Mouse (Mus musculus): ENCODE data around the gene Mrpl40. TPM values are rescaled to one million over a fixed set of nuclear protein-coding genes. Genes with fewer than 3 reads are reported as not detected.
"Not testable (repeated sequence)": the region's sequence is repeated elsewhere in the genome, so short reads cannot be mapped to it uniquely, and the experiment has no call there.

The Mrpl40 gene
- total RNA-seq, 2 experiments from 2014 or later = 34.0 to 34.4 TPM

DNA sequence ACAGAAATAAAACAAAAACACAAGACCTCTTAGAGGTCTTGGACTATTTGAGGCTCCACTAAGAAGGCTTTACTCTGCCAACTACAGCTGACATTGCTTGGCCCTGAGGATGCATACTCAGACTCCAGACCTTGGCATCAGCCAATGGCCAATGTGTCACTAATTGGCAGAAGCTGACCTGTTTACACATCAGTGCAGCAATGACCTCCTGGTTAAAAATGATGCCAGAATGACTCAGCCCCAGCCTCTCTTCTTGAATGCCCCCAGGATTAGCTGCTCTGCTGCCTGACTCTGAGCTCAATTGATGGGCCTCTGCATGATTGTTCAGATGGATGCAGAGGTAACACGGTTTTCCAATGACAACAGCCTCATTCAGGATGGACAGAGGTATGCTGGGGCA is 16.5 kb downstream of the Mrpl40 start:
- no peak for TF ChIP-seq CTCF (IDR thresholded peaks at IDR 0.05)
- intact Hi-C loops (cut with DNase I) = no loop called here
- Histone ChIP-seq H3K4me3 (no peak overlapping the region), H3K27ac (no peak overlapping the region)
- DNase-seq (ENCODE audit: extremely low spot score in 1 of 2, low spot score in 2 of 2) = no peak

DNA sequence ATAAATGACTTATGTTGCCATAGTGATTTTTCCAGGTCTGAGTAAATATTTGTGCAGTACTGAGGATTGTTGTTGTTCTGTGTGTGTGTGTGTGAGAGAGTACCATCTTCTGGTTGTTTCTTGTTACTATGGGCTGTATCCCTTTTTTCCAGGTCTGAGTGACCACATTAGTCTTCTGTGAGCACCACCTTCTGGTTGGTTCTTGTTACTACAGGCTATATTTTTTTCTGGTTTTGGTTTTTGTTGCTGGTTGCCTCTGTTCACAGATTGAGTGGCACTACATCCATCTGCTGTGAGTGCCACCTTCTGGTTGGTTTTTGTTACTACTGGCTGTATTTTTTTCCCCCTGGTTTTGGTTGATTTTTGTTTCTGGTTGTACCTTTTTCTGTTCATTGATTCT is 18.1 kb downstream of the Mrpl40 start:
- intact Hi-C loops (cut with DNase I) = loop anchor here (5.0 kb wide), 1 partner anchor 161 kb away; no protein-coding TSS in a partner anchor
- Histone ChIP-seq H3K27ac (no peak overlapping the region), H3K4me3 (no peak overlapping the region)
- TF ChIP-seq CTCF (IDR thresholded peaks at IDR 0.05) = peak; percentile 72
- no peak for DNase-seq (ENCODE audit: extremely low spot score in 1 of 2, low spot score in 2 of 2)

DNA sequence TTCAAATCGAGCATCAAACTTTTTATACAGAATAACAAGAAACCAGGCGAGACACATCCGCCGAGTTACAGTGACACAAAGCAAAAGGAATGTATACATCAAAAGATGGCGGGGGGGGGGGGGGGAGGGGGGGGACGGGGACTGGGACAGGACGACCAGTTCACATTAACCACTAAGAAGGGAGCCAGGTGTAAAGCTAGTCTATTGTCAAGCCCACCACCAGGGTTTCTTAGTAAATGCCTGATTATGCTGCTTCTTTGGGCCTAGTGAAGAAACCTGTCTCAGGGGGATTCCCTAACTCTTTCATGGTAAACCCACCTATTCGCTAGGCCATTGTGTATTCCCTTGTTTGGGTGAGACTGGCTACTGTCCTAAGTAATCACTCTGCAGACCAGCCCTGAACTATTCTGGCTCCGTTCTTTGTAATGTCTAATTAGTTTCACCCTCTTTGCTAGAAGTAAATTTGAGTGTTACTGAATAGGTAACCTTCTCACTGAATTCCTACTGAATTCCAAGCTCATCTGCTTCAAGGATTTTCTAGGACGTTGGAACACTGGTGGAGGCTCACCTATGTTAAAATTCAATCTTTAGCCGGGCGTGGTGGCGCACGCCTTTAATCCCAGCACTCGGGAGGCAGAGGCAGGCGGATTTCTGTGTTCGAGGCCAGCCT is 27.0 kb downstream of the Mrpl40 start:
- H3K4me3 ChIP-seq; intact Hi-C loops (cut with DNase I); DNase-seq (ENCODE audit: extremely low spot score in 1 of 2, low spot score in 2 of 2); H3K27ac ChIP-seq: not testable (repeated sequence)

DNA sequence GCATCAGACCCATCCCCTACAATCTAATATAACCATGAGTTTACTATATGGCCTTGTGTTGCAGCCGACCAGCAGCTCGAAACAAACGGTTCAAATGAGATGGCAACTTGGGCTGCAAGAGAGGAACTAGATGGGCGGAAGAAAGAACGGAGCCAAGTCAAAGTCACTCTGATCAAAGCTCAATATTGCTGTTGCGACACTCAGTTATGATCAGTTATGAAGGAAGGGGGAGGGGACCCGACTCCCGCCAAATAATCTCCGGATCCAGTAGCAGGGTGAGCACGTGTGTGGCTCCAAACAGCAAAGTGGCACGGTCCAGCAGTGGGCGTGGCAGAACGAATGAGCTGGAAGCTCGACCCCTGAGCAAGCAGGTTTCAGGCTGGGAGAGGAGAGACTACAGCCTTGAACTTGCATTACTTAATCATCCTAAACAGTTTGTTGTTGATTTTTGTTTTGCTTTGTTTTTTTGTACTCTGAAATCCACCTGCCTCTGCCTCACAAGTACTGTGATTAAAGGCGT is 30.3 kb downstream of the Mrpl40 start:
- no peak overlapping the region for H3K4me3 ChIP-seq
- no peak overlapping the region for H3K27ac ChIP-seq
- no peak for DNase-seq (ENCODE audit: extremely low spot score in 1 of 2, low spot score in 2 of 2)
- no peak for TF ChIP-seq CTCF (IDR thresholded peaks at IDR 0.05)
- intact Hi-C loops (cut with DNase I) = no loop called here

DNA sequence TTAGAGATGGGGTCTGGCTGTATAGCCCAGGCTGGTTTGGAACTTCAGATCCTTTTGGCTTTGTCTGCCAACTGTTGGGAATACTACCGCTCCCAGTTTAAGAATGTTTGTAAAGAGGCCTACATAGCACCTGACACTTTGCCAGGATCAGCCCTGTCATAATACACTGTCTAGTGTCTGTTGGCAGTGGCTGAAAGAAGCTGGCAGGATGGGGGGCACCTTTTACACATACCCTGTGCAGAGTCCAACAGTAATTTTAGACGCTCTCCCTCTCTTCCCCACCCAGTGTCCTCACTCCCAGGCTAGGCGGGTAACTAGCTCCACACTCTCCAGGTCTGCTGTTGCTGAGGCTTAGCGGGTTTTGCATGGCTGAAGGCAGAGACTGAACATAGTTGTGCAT is 38.3 kb downstream of the Mrpl40 start:
- TF ChIP-seq CTCF (IDR thresholded peaks at IDR 0.05) = no peak
- intact Hi-C loops (cut with DNase I) = no loop called here
- no peak overlapping the region for H3K27ac ChIP-seq
- DNase-seq (ENCODE audit: extremely low spot score in 1 of 2, low spot score in 2 of 2) = no peak
- no peak overlapping the region for H3K4me3 ChIP-seq

DNA sequence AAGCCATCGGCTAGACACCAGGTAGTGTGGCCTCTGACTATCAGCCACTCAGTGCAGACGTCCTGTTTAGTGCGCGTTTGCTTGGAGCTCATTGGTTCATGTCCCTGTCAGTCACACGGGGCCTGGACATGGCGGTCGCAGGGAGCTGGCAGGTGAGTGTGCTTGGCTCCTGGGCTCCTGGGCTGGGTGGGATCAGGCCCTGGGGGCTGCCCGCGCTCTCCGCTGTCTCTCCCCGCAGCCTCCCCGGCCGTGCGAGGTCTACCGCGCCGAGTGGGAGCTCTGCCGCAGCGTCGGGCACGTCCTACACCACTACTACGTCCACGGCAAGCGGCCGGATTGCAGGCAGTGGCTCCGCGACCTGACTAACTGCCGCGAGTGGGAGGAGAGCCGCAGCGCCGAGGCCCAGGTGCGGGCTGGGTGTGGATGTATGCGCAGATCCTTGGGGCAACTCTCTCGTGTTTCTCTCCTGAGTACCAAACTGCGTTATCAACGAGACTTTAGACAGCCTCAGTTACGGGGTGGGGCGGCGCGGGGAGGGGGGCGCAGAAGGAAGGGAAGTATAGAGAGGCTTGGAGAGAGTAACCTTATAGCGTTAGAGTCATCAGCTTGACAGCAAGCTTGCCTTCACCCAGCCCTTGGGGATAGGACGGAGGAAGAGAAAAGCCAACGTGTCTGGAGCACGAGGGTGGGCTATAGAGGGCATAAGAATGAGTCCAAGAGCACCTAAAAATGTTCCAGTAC is 40.0 kb downstream of the Mrpl40 start, which contains the start of the genes 2510002D24Rik and Gm28539:
Gene 2510002D24Rik (plus strand): TSS at position 111 of the 741 bp plus-strand sequence.
Gene Gm28539 (plus strand): TSS at position 117 of the 741 bp plus-strand sequence.
- peak; percentile 92 to 94 for DNase-seq (ENCODE audit: extremely low spot score in 1 of 2, low spot score in 2 of 2)
- intact Hi-C loops (cut with DNase I) = no loop called here
- TF ChIP-seq CTCF (IDR thresholded peaks at IDR 0.05) = no peak
- H3K27ac ChIP-seq = peak within 1 kb of the TSS; percentile 89
- peak within 1 kb of the TSS; percentile 58 for H3K4me3 ChIP-seq

DNA sequence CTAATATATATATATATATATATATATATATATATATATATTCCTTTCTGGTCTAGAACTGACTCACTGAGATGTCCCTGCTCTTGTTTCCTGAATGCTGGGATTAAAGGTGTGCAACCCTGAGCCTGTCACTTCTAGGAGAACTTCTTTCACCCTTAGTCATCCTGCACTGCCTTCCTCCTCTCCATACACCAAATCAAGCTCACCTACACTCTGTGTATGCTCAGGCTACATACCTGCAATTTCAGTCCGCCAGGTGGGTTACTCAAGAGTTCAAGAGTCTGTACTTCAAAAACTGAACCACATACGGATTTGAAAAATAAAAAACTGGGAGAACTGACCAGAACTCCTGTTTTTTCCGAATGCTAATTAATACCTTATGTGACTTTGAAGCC is 40.6 kb downstream of the Mrpl40 start:
- Histone ChIP-seq H3K4me3 (peak overlapping the region; percentile 58), H3K27ac (no peak overlapping the region; the same call in 1 of the 2 replicates)
- intact Hi-C loops (cut with DNase I) = no loop called here
- TF ChIP-seq CTCF (IDR thresholded peaks at IDR 0.05) = no peak
- no peak for DNase-seq (ENCODE audit: extremely low spot score in 1 of 2, low spot score in 2 of 2)

DNA sequence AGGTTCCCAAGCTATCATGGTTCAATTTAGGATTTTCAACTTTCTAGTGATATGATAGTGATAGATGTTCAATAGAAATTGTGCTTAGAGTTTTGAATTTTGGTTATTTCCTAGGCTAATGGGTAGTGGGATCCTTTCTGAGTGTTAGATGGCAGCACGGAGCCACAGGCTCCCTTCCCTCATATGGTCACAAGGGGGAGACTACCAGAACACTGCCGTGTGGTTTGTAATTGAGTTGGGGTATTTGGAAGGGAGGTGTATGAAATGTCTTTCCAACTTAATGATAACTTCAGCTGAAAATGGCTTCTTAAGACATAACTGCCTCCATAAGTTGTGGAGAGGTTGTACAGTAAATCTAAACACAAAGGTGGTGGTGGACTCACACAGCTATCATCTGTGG is 43.2 kb downstream of the Mrpl40 start:
- no peak for DNase-seq (ENCODE audit: extremely low spot score in 1 of 2, low spot score in 2 of 2)
- TF ChIP-seq CTCF (IDR thresholded peaks at IDR 0.05) = peak; percentile 12
- intact Hi-C loops (cut with DNase I) = no loop called here
- H3K27ac ChIP-seq = no peak overlapping the region
- H3K4me3 ChIP-seq = no peak overlapping the region

DNA sequence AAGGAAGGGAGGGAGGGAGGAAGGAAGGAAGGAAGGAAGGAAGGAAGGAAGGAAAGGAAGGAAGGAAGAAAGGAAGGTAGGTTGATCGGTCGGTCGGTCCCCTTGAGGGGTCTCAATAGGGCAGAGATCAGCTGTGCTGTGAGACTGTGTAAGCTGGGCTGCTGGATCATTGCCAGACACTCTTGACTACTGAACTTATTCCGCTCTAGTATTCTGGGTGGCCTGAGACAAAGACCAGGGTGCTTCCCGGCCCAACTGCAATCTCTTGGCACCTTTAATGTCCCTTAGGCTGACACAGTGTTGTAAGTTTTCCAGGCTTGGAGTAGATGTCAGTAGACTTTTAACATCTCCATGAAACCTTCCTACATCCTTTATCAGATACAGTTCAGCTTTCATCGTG is 47.6 kb downstream of the Mrpl40 start:
- no peak for DNase-seq (ENCODE audit: extremely low spot score in 1 of 2, low spot score in 2 of 2)
- H3K4me3 ChIP-seq = no peak overlapping the region
- no peak overlapping the region for H3K27ac ChIP-seq
- no peak for TF ChIP-seq CTCF (IDR thresholded peaks at IDR 0.05)
- intact Hi-C loops (cut with DNase I) = no loop called here

DNA sequence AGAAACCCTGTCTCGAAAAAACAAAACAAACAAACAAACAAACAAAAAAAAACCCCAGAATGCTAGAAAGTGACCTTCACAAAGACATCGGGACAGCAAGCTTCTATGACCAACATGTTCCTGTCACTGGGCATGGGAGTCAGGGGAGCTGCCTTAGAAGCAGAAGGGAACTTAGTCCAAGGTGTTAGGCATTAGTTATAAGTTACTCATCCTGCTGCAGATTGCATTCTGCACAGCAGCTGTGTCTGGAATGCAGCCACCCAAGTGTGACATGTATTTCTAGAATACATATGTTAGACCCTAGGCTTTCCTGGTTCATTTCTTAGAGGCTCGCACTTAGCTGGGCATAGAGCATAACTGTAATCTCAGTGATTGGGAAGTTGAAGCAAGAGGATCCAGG is 48.0 kb downstream of the Mrpl40 start:
- H3K4me3 ChIP-seq = no peak overlapping the region
- DNase-seq (ENCODE audit: extremely low spot score in 1 of 2, low spot score in 2 of 2) = no peak
- intact Hi-C loops (cut with DNase I) = no loop called here
- TF ChIP-seq CTCF (IDR thresholded peaks at IDR 0.05) = no peak
- H3K27ac ChIP-seq = no peak overlapping the region

DNA sequence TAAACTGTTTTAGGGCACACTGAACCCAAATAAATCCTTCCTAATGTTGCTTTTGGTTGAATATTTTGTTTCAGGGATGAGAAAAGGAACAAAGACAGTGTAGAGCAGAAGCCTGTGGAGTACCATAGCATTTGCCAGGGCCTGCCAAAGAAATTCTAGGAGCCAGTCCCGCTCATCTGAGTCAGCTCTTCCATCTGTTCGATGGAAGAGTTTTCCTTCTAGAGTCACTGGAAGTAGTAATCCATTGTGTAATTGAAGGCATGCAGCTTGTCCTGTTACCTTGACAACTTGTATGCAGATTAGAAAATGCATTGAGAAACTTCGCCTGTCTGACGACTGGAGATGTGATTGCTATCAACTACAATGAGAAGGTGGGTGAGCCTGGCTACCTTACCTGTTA is 53.7 kb downstream of the Mrpl40 start:
- TF ChIP-seq CTCF (IDR thresholded peaks at IDR 0.05) = no peak
- intact Hi-C loops (cut with DNase I) = no loop called here
- H3K27ac ChIP-seq = peak overlapping the region; percentile 32; the same call in 1 of the 2 replicates
- H3K4me3 ChIP-seq = no peak overlapping the region
- no peak for DNase-seq (ENCODE audit: extremely low spot score in 1 of 2, low spot score in 2 of 2)

DNA sequence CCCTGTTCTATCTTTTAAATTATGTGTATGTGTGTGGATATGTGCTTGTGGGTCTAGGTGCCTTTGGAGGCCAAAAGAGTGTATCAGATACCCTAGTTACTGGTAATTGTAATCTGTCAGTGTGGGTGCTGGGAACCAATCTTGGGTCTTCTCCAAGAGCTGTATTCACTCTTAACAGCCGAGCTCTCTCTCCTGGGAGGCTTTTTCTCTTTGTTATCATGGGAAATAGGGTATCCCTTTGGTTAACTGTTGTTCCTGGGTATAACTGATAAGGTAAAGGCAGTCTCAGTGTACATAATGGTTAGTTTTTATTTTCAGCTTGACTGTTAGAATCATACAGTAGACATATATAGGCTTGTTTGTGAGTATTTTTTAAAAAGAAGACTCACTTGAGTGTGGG is 54.3 kb downstream of the Mrpl40 start:
- no peak for DNase-seq (ENCODE audit: extremely low spot score in 1 of 2, low spot score in 2 of 2)
- intact Hi-C loops (cut with DNase I) = no loop called here
- Histone ChIP-seq H3K27ac (peak overlapping the region; percentile 15), H3K4me3 (no peak overlapping the region)
- no peak for TF ChIP-seq CTCF (IDR thresholded peaks at IDR 0.05)

Other genes with a start within 250 kb of the Mrpl40 start
- 100 to 1,000 TPM; 801 to 836 TPM for gene Sept5, start 246.9 kb downstream of the Mrpl40 start, total RNA-seq (2021)
- gene Cldn5, start 100.0 kb downstream of the Mrpl40 start, total RNA-seq (2021) = 10 to 100 TPM; 36.2 to 48.3 TPM
- gene Ufd1, start 65.1 kb downstream of the Mrpl40 start, total RNA-seq (2021) = 10 to 100 TPM; 85.5 to 94.7 TPM
- 1 to 10 TPM; 1.4 to 2.6 TPM for gene Cdc45, start 64.9 kb downstream of the Mrpl40 start, total RNA-seq (2021)
- gene 2510002D24Rik, start 40.3 kb downstream of the Mrpl40 start, total RNA-seq (2021) = 10 to 100 TPM; 24.7 to 28.3 TPM
- gene Gm28539, start 40.3 kb downstream of the Mrpl40 start, total RNA-seq (2021) = 10 to 100 TPM; 11.4 to 18.9 TPM
- gene Hira, start 175 bp upstream of the Mrpl40 start, total RNA-seq (2021) = 10 to 100 TPM; 82.1 to 93.6 TPM

All from left cerebral cortex, adult 2 months (tissue).